Mouse (Mus musculus) ES-E14 (cell line): Measurements from ENCODE around the gene Stx8. TPM values are rescaled to one million over a fixed set of nuclear protein-coding genes. Genes with fewer than 3 reads are reported as not detected.

Experiments
- DNase-seq: peaks from one replicate; pipeline ENCODE4 v3.0.0-alpha.2; 2013; ENCODE audit warnings: low read depth, low spot score
- H3K27ac ChIP-seq: 2 replicates; pipeline ENCODE4 v1.5.1; 2012; ENCODE audit warnings: low read depth, mild to moderate bottlenecking, low read length, moderate library complexity, mixed read lengths; ENCODE audit not compliant: poor library complexity, insufficient read depth, severe bottlenecking
- H3K36me3 ChIP-seq: 2 replicates; pipeline ENCODE4 v1.6.1; 2012; ENCODE audit warnings: mild to moderate bottlenecking, low read length, moderate library complexity, mixed read lengths; ENCODE audit not compliant: control insufficient read depth, poor library complexity, insufficient read depth, severe bottlenecking
- H3K4me1 ChIP-seq, 2 experiments: fragments of 150-350 bp in 1 of 2; sonication (generic) in 1 of 2; 2 replicates each; pipeline ENCODE4 v1.6.1; 2012; ENCODE audit warnings: low read length in 2 of 2, mild to moderate bottlenecking in 1 of 2, mixed read lengths in 1 of 2; ENCODE audit not compliant: control insufficient read depth in 2 of 2, insufficient read depth in 2 of 2, poor library complexity in 1 of 2
- H3K4me3 ChIP-seq, 2 experiments: fragments of 150-350 bp in 1 of 2; sonication (generic) in 1 of 2; 2 replicates each; pipeline ENCODE4 v1.5.1; 2012; ENCODE audit warnings: low read length in 2 of 2, low read depth in 1 of 2, mild to moderate bottlenecking in 1 of 2, mixed read lengths in 1 of 2; ENCODE audit not compliant: insufficient read depth in 1 of 2, poor library complexity in 1 of 2, severe bottlenecking in 1 of 2
- H3K9ac ChIP-seq: 2 replicates; pipeline ENCODE4 v1.6.1; 2012; ENCODE audit warnings: low read depth, mild to moderate bottlenecking, low read length, mixed read lengths; ENCODE audit not compliant: poor library complexity, insufficient read depth, severe bottlenecking
- H3K9me3 ChIP-seq: fragments of 150-350 bp; sonication (generic); 2 replicates; pipeline ENCODE4 v1.6.1; 2012; ENCODE audit warnings: low read depth, mild to moderate bottlenecking, low read length; ENCODE audit not compliant: control insufficient read depth, insufficient read depth
- CHD2 ChIP-seq: IDR thresholded peaks from 2 replicates; pipeline ENCODE4 v1.6.1; 2014; ENCODE audit warnings: mild to moderate bottlenecking, low read depth, low read length, inconsistent platforms
- HCFC1 ChIP-seq: IDR thresholded peaks from 2 replicates; pipeline ENCODE4 v1.6.1; 2012; ENCODE audit warnings: low read length, inconsistent platforms, borderline replicate concordance; ENCODE audit not compliant: insufficient read depth
- MAFK ChIP-seq: IDR thresholded peaks from 2 replicates; pipeline ENCODE4 v1.6.1; 2014; ENCODE audit warnings: mild to moderate bottlenecking, low read depth, low read length, inconsistent platforms; ENCODE audit not compliant: insufficient read depth
- ZC3H11A ChIP-seq: IDR thresholded peaks from 2 replicates; pipeline ENCODE4 v1.6.1; 2012; ENCODE audit warnings: low read depth, mild to moderate bottlenecking, inconsistent platforms, low read length, borderline replicate concordance
- ZNF384 ChIP-seq: IDR thresholded peaks from 2 replicates; pipeline ENCODE4 v1.6.1; 2012; ENCODE audit warnings: low read depth, low read length, inconsistent platforms
- in situ Hi-C, 2 experiments: fragments of 600-800 bp; cut with MboI; formaldehyde crosslinking; loops; one replicate each; pipeline ENCODE4 v1.15.1; 2025; ENCODE audit warnings: low sequenced_read_pairs in 2 of 2, inconsistent platforms in 1 of 2; ENCODE audit not compliant: unreplicated experiment in 2 of 2
- total RNA-seq: library from RNA; depleted of rRNA; stranded (reverse); fragments of 300-350 nt; gene quantifications from 2 replicates; pipeline ENCODE4 v1.2.3, GENCODE M21; 2012; rRNA removed

The Stx8 gene
- total RNA-seq, 1 experiment: 19.4 TPM

DNA sequence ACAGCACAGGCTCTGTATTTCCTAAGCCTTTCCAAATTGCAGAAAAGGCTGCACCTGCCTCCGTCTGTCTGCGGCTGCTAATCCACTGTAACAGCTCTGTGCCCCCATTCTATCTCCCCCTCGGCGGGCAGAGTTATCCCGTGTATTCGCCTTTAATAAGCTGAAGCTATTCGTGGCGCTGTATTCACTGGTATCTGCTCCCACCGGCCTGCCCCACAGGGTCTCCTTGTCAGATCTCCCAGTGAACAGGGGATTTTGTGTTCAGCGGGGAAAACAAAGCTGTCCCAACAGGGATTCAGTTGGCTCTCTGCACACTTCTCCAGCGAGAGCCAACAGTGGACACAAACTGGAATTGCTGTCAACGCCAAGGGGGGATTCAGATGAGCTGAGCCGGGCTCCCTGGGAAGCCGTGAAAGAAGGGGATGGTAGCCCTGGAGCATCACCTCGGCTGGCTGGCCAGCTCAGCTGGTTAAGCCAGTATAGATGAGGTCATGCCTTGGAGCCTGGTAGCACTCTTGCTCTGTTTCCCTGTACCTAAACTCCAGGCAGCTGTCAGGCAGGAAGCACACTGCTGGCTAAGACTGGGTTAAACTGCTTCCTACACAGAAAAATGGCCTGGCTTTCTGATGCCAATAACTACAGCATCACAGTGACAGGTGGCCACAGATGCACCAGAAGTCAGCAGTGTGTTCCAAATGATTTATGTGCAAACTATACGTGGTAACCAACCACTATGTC is 278.4 kb downstream of the Stx8 start:
- in situ Hi-C loops: no loop called here
- H3K9me3 ChIP-seq: no peaks in the 10 kb centered on the region
- DNase-seq: no peak
- no peak overlapping the region for H3K27ac ChIP-seq
- TF ChIP-seq ZNF384 (no peak), HCFC1 (no peak), MAFK (no peak), CHD2 (no peak), ZC3H11A (no peak)
- H3K9ac ChIP-seq: no peak overlapping the region
- H3K36me3 ChIP-seq: peaks cover 3% of the 10 kb centered on the region; the same call in 1 of the 2 replicates
- H3K4me3 ChIP-seq: no peak overlapping the region
- H3K4me1 ChIP-seq: no peaks in the 10 kb centered on the region

DNA sequence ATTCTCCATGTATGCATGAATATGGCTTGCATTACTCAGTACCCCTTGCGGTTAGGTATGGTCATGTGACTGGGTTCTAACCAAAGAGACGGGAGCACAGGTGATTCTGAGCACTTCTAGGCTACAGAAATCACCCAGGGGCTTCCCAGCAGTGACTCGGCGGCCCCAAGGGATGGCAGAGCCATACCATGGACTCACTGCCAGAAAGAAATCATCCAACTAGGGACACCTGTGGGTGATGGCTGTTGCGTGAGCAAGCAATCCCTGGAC is 278.9 kb downstream of the Stx8 start:
- Histone ChIP-seq H3K4me1 (no peaks in the 10 kb centered on the region), H3K27ac (no peak overlapping the region), H3K9me3 (no peaks in the 10 kb centered on the region), H3K9ac (no peak overlapping the region), H3K36me3 (peaks cover 3% of the 10 kb centered on the region; the same call in 1 of the 2 replicates), H3K4me3 (no peak overlapping the region)
- in situ Hi-C loops: no loop called here
- no peak for DNase-seq
- TF ChIP-seq HCFC1: no peak
- no peak for TF ChIP-seq ZC3H11A
- no peak for TF ChIP-seq MAFK
- no peak for TF ChIP-seq CHD2
- TF ChIP-seq ZNF384: no peak

GRCm38 (mm10) chr11:68247897-68248296 is 281.9 kb downstream of the Stx8 start:
- in situ Hi-C loops: no loop called here
- peaks cover 3% of the 10 kb centered on the region; the same call in 1 of the 2 replicates for H3K36me3 ChIP-seq

GRCm38 (mm10) chr11:68250106-68250505 is 284.1 kb downstream of the Stx8 start:
- in situ Hi-C loops: no loop called here
- no peak for TF ChIP-seq CHD2
- no peak for TF ChIP-seq ZNF384
- no peak for TF ChIP-seq MAFK
- no peak for TF ChIP-seq ZC3H11A
- no peak for TF ChIP-seq HCFC1

More at GRCm38 (mm10) chr11:68247897-68248296, 281.9 kb downstream of the Stx8 start:
- no peak for DNase-seq
- Histone ChIP-seq H3K9me3 (no peaks in the 10 kb centered on the region), H3K4me1 (no peaks in the 10 kb centered on the region), H3K27ac (no peak overlapping the region), H3K9ac (no peak overlapping the region), H3K4me3 (no peak overlapping the region)
- TF ChIP-seq MAFK: no peak
- no peak for TF ChIP-seq CHD2
- no peak for TF ChIP-seq ZC3H11A
- TF ChIP-seq HCFC1: no peak
- TF ChIP-seq ZNF384: no peak

DNA sequence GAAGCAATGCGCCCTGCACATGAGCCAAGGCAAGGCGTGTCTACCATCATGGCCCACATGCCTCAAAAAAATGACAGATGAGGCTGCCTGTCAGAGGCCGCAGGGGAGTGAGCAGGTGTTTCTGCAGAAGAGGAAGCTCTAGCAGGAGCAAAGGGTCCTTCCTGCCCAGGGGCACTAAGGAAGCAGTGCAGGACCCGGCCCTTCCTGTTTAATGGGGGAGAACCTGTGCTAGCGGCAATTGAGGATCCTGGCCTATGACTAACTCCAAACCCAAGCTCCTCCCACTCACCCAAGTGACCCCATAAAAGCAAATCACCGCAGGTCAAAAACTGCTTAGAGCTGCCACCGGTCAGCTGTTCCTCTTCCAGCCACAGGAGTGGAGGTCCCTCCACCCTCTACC is 287.5 kb downstream of the Stx8 start:
- H3K4me1 ChIP-seq: no peaks in the 10 kb centered on the region
- H3K9ac ChIP-seq: no peak overlapping the region
- H3K36me3 ChIP-seq: peaks cover 7% of the 10 kb centered on the region; the same call in 1 of the 2 replicates
- DNase-seq: no peak
- in situ Hi-C loops: no loop called here
- TF ChIP-seq HCFC1: no peak
- TF ChIP-seq ZC3H11A: no peak
- TF ChIP-seq CHD2: no peak
- TF ChIP-seq MAFK: no peak
- TF ChIP-seq ZNF384: no peak
- no peaks in the 10 kb centered on the region for H3K9me3 ChIP-seq
- H3K4me3 ChIP-seq: no peak overlapping the region
- no peak overlapping the region for H3K27ac ChIP-seq

More at GRCm38 (mm10) chr11:68250106-68250505, 284.1 kb downstream of the Stx8 start:
- Histone ChIP-seq H3K4me1 (no peaks in the 10 kb centered on the region), H3K9me3 (no peaks in the 10 kb centered on the region), H3K27ac (no peak overlapping the region), H3K9ac (no peak overlapping the region), H3K36me3 (peaks cover 6% of the 10 kb centered on the region; the same call in 1 of the 2 replicates), H3K4me3 (no peak overlapping the region)
- no peak for DNase-seq

Other genes with a start within 250 kb of the Stx8 start
- gene Glp2r, start 195.0 kb upstream of the Stx8 start, total RNA-seq: not detected in 2 replicates
- not detected in 2 replicates for gene Gsg1l2, start 191.6 kb upstream of the Stx8 start, total RNA-seq
- not detected in 2 replicates for gene Dhrs7c, start 168.0 kb upstream of the Stx8 start, total RNA-seq
- gene Usp43, start 44.0 kb upstream of the Stx8 start, total RNA-seq: 1.1 and 1.6 TPM in 2 replicates
- 0.36 and 0.48 TPM in 2 replicates for gene Cfap52, start 542 bp upstream of the Stx8 start, total RNA-seq